Mouse (Mus musculus) stomach, postnatal 0 days (tissue): ENCODE measurements around the gene Col18a1. TPM values are rescaled to one million over a fixed set of nuclear protein-coding genes. Genes with fewer than 3 reads are reported as not detected.

Experiments
- ATAC-seq: fragments of 200-750 bp; cut with Nextera tagmentation; 2 replicates; pipeline ENCODE4 v1.8.0; 2017; ENCODE audit not compliant: low FRiP score, low TSS enrichment
- DNase-seq: peaks from one replicate; pipeline ENCODE4 v3.0.0-alpha.2; 2016; ENCODE audit warnings: low spot score
- H3K27ac ChIP-seq: fragments of 300-500 bp; sonication (generic); replicated peaks from 2 replicates; pipeline ENCODE4 v1.5.1; 2014; ENCODE audit warnings: mild to moderate bottlenecking, control low read depth
- H3K27me3 ChIP-seq: fragments of 300-500 bp; sonication (generic); 2 replicates; pipeline ENCODE4 v1.6.1; 2014; ENCODE audit warnings: low read length; ENCODE audit not compliant: control insufficient read depth, insufficient read depth
- H3K36me3 ChIP-seq: fragments of 300-500 bp; sonication (generic); 2 replicates; pipeline ENCODE4 v1.6.1; 2014; ENCODE audit warnings: low read length, mixed read lengths; ENCODE audit not compliant: control insufficient read depth, insufficient read depth
- H3K4me1 ChIP-seq: fragments of 300-500 bp; sonication (generic); replicated peaks from 2 replicates; pipeline ENCODE4 v1.6.1; 2014; ENCODE audit warnings: antibody characterized with exemption; ENCODE audit not compliant: control insufficient read depth, insufficient read depth
- H3K4me2 ChIP-seq: fragments of 300-500 bp; sonication (generic); replicated peaks from 2 replicates; pipeline ENCODE4 v1.6.1; 2014; ENCODE audit warnings: low read depth, mild to moderate bottlenecking, control low read depth, moderate library complexity
- H3K4me3 ChIP-seq: fragments of 300-500 bp; sonication (generic); 2 replicates; pipeline ENCODE4 v1.5.1; 2014; ENCODE audit warnings: low read depth, low read length, control low read depth
- H3K9ac ChIP-seq: fragments of 300-500 bp; sonication (generic); 2 replicates; pipeline ENCODE4 v1.6.1; 2014; ENCODE audit warnings: mild to moderate bottlenecking, low read length, control low read depth, mixed read lengths
- H3K9me3 ChIP-seq: fragments of 300-500 bp; sonication (generic); 2 replicates; pipeline ENCODE4 v1.6.1; 2016; ENCODE audit warnings: low read length; ENCODE audit not compliant: control insufficient read depth
- CTCF ChIP-seq: IDR thresholded peaks from 2 replicates; pipeline ENCODE4 v1.5.1; 2016; ENCODE audit warnings: antibody characterized with exemption, low read depth, mild to moderate bottlenecking, moderate library complexity
- EP300 ChIP-seq: optimal IDR thresholded peaks from 2 replicates; pipeline ENCODE3; 2016; ENCODE audit warnings: antibody characterized with exemption
- WGBS: fragments of 180-500 bp; shearing (Covaris S2); extraction: QIAGEN DNeasy Blood & Tissue Kit; methylation state at CpG from one replicate; pipeline ENCODE4 v1.1.7; 2014; 5-methylcytosine and 5-hydroxymethylcytosine counted together
- polyA plus RNA-seq: library from polyadenylated mRNA; unstranded; fragments of >200 nt; fragmentation: Nextera tagmentation; extraction: Ambion mirVana; gene quantifications from 2 replicates; pipeline ENCODE4 v1.2.1, GENCODE M21; 2015

The Col18a1 gene
- polyA plus RNA-seq, 1 experiment from 2014 or later = 26.3 TPM

DNA sequence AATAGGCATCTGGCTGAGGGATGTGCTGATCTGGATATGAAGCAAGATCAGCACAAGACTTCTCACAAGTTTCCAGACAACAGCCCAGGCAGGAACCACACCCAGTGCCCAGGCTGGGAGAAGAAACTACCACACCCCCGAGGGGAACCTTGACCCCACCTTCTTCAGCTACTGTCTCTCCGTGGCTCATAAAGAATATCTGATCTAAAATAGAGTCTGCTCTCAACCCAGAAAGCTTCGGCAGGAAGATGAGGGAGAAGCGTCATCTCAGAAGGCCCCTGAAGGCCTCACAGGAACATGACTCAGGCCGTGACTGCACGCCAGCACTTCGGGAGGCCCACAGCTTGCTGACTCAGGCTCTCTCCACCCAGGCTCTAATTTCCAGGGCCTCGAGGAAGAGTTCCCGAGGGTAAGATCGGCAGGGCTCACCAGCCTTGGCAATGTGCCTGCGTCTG, 44.8 kb upstream of the Col18a1 start:
- Histone ChIP-seq H3K27me3 (no peaks in the 10 kb centered on the region), H3K4me1 (peaks cover 11% of the 10 kb centered on the region), H3K36me3 (no peaks in the 10 kb centered on the region), H3K9ac (no peak overlapping the region), H3K4me2 (no peak overlapping the region), H3K4me3 (no peak overlapping the region), H3K27ac (peak overlapping the region; percentile 85), H3K9me3 (no peaks in the 10 kb centered on the region)
- DNase-seq = peak; percentile 72
- WGBS = 13% methylated on average over 11 of the region's 11 CpGs
- TF ChIP-seq CTCF (no peak), EP300 (no peak)
- ATAC-seq = peak; percentile 81

DNA sequence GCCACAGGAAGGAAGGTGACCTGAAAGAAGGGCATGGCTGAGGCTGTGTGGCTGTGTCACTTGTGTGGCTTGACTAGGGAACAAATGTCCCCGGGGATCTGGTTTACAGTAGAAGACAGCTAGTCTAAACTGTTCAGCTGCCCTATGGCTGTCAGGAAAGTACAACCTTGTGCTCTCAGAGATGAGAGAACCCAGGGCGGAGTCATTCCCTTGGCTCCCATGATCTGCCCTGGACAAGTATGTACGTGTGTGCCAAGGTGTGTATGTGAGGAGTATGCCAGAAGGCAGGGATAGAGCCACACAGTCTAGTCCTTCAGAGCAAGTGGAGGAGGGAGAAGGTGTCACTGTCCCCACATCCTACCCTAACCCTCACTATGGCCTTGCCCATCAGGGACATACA, 44.3 kb upstream of the Col18a1 start:
- TF ChIP-seq CTCF (no peak), EP300 (no peak)
- DNase-seq (no peak), ATAC-seq (0 out of 2 replicates have a peak, but pooled peaks have one; percentile 15)
- Histone ChIP-seq H3K27ac (peak overlapping the region; percentile 85), H3K9me3 (no peaks in the 10 kb centered on the region), H3K9ac (no peak overlapping the region), H3K4me1 (peaks cover 11% of the 10 kb centered on the region), H3K36me3 (no peaks in the 10 kb centered on the region), H3K4me2 (no peak overlapping the region), H3K4me3 (no peak overlapping the region), H3K27me3 (no peaks in the 10 kb centered on the region)
- 86% methylated on average over 3 of the region's 3 CpGs for WGBS

DNA sequence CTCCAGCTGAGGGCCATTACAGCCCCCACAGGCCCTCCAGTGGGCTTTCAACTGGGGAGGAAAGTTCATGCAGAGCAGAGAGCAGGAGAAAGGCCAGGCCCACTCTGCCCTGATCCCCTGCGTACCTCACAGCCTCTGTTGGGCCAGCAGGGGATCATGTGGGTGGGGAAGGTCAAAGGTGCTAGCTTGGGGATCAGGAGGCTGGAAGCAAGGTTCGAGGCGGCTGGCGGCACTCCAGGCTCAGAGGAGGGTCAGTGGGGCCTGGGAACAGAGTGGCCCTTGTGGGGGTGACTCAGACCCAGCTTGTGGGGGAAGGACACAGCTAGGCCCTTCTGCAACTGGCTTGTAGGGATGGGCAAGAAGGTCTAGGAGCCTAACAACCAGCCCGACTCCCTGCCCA, 42.9 kb upstream of the Col18a1 start:
- no peaks in the 10 kb centered on the region for H3K27me3 ChIP-seq
- H3K27ac ChIP-seq = no peak overlapping the region
- peaks cover 11% of the 10 kb centered on the region for H3K4me1 ChIP-seq
- DNase-seq (no peak), ATAC-seq (no peak)
- H3K4me3 ChIP-seq = no peak overlapping the region
- no peak overlapping the region for H3K4me2 ChIP-seq
- H3K9ac ChIP-seq = no peak overlapping the region
- H3K36me3 ChIP-seq = no peaks in the 10 kb centered on the region
- WGBS = 66% methylated on average over 5 of the region's 5 CpGs
- no peak for TF ChIP-seq EP300
- H3K9me3 ChIP-seq = no peaks in the 10 kb centered on the region

DNA sequence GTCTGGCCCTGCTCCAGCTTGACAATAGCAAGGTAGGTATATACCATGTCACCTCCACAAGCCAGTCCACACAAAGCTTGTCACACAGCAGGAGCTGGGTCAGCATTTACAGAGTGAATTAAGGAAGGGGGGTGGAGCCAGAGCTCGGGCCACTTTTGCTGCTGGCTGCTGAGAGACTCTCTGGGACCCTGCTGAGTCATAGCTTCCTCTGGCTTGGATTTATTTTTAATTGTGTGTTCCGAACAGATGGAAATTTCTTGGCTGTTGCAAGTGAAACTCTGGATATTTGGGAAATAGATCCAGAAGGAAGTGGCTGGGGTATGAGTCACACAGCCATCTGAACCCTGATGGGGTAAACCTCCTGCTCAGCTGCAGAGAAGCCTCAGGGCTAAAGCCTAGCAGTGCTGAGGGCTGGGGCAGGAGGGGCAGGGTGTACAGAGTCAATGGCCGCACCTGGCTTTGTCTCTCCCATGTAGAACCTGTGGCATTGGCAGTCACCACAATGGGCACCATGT, 40.3 kb upstream of the Col18a1 start:
- peak; percentile 66 for ATAC-seq
- H3K9ac ChIP-seq = no peak overlapping the region
- no peak for TF ChIP-seq CTCF
- TF ChIP-seq EP300 = no peak

DNA sequence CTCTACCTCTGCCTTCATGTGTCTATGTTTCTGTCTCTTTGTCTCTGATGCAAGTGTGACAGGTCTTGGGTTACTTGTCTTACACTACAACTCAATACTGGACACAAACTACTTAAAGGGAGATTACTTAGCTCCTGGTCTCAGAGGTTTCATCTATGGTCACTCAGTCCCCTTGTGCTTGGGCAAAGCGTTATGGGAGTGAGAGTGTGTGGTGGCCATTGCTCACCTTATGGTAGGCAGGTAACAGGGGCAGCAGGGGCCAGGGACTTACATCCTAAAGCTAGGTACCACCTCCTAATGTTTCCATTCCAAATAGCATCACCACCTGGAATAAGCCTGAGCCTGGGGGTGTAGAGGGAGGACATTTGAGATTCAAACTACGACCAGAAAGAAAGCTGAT, 39.8 kb upstream of the Col18a1 start:
- peaks cover 11% of the 10 kb centered on the region for H3K4me1 ChIP-seq
- H3K4me2 ChIP-seq = no peak overlapping the region
- peak overlapping the region; percentile 67 for H3K27ac ChIP-seq
- DNase-seq = no peak
- TF ChIP-seq CTCF (no peak), EP300 (no peak)
- H3K27me3 ChIP-seq = no peaks in the 10 kb centered on the region
- no peak overlapping the region for H3K4me3 ChIP-seq
- no peaks in the 10 kb centered on the region for H3K9me3 ChIP-seq
- ATAC-seq = no peak
- H3K9ac ChIP-seq = no peak overlapping the region
- H3K36me3 ChIP-seq = no peaks in the 10 kb centered on the region
- WGBS = 74% methylated on average over 2 of the region's 2 CpGs

More for the DNA sequence above, 40.3 kb upstream of the Col18a1 start:
- Histone ChIP-seq H3K4me3 (no peak overlapping the region), H3K36me3 (no peaks in the 10 kb centered on the region), H3K27me3 (no peaks in the 10 kb centered on the region), H3K9me3 (no peaks in the 10 kb centered on the region), H3K27ac (peak overlapping the region; percentile 67), H3K4me1 (peaks cover 11% of the 10 kb centered on the region), H3K4me2 (no peak overlapping the region)
- 12% methylated on average over 3 of the region's 3 CpGs for WGBS
- peak; percentile 46 for DNase-seq

DNA sequence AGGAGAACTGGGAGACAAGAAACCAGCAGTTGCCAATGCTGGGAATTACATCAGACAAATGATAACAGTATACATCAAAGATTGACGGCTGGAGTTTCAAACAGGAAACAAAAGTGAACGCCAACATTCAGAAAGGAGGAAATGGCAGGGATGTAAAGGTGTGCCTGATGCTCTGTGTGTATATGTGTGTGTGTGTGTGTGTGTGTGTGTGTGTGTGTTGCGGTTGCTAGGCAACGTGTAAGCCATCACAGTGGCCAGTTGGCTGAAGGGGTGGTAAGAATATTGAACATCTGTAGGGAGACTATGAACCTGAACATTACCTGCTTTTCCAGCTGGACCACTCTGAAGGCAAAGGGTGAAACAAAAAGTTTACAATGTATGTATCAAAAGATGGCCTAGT, 37.6 kb upstream of the Col18a1 start:
- no peaks in the 10 kb centered on the region for H3K36me3 ChIP-seq
- no peak overlapping the region for H3K4me2 ChIP-seq
- ATAC-seq (peak; percentile 68), DNase-seq (peak; percentile 71)
- WGBS = 55% methylated on average over 4 of the region's 4 CpGs
- H3K27me3 ChIP-seq = no peaks in the 10 kb centered on the region
- H3K4me1 ChIP-seq = peaks cover 8% of the 10 kb centered on the region; the same call in 1 of the 2 replicates
- H3K9ac ChIP-seq = no peak overlapping the region
- no peak for TF ChIP-seq EP300
- TF ChIP-seq CTCF = no peak
- peak overlapping the region; percentile 13; the same call in 1 of the 2 replicates for H3K27ac ChIP-seq
- H3K9me3 ChIP-seq = no peaks in the 10 kb centered on the region
- no peak overlapping the region for H3K4me3 ChIP-seq
